Mouse (Mus musculus): Measurements from ENCODE around the gene Sh3bgrl. TPM values are rescaled to one million over a fixed set of nuclear protein-coding genes. Genes with fewer than 3 reads are reported as not detected.

Sh3bgrl gene
- polyA plus RNA-seq, 1 experiment = 18.5 TPM

- Histone ChIP-seq H3K4me2 (ENCODE audit: low read depth) (no peak overlapping the region), H3K4me3 (no peak overlapping the region), H3ac (ENCODE audit: control insufficient read depth, insufficient read length) (no peak overlapping the region), H3K27me3 (ENCODE audit: control insufficient read depth, insufficient read depth, insufficient read length) (no peaks in the 10 kb centered on the region), H3K79me2 (ENCODE audit: control insufficient read depth, insufficient read depth) (peaks cover 95% of the 10 kb centered on the region), H3K36me3 (ENCODE audit: control insufficient read depth, insufficient read depth) (no peaks in the 10 kb centered on the region)
- TF ChIP-seq TCF3 (IDR thresholded peaks at IDR 0.05; ENCODE audit: insufficient read length, low read depth) (no peak), MYOD1 (IDR thresholded peaks at IDR 0.05; ENCODE audit: control insufficient read depth in 1 of 3, insufficient read length in 2 of 3, low read depth in 2 of 3) (no peak)
Measured at GRCm38 (mm10) chrX:109100441-109100840, 5.3 kb downstream of the Sh3bgrl start.

GRCm38 (mm10) chrX:109108117-109108805 is 13.1 kb downstream of the Sh3bgrl start:
- Histone ChIP-seq H3ac (ENCODE audit: control insufficient read depth, insufficient read length) (no peak overlapping the region), H3K4me2 (ENCODE audit: low read depth) (no peak overlapping the region), H3K27me3 (ENCODE audit: control insufficient read depth, insufficient read depth, insufficient read length) (no peaks in the 10 kb centered on the region), H3K36me3 (ENCODE audit: control insufficient read depth, insufficient read depth) (no peaks in the 10 kb centered on the region), H3K79me2 (ENCODE audit: control insufficient read depth, insufficient read depth) (peaks cover 92% of the 10 kb centered on the region), H3K4me3 (no peak overlapping the region)
- no peak for TF ChIP-seq POLR2AphosphoS2 (IDR thresholded peaks at IDR 0.05; ENCODE audit: insufficient read length, low read depth)
- no peak for TF ChIP-seq MAX (IDR thresholded peaks at IDR 0.05; ENCODE audit: low read depth)
- TF ChIP-seq TCF12 (IDR thresholded peaks at IDR 0.05; ENCODE audit: insufficient read depth, poor library complexity, severe bottlenecking) = no peak
- TF ChIP-seq REST (IDR thresholded peaks at IDR 0.05; ENCODE audit: insufficient read depth, insufficient read length) = no peak
- no peak for TF ChIP-seq MYOD1 (IDR thresholded peaks at IDR 0.05; ENCODE audit: control insufficient read depth in 1 of 3, insufficient read length in 2 of 3, low read depth in 2 of 3)
- no peak for TF ChIP-seq USF1 (IDR thresholded peaks at IDR 0.05; ENCODE audit: low read depth)
- no peak for TF ChIP-seq SRF (IDR thresholded peaks at IDR 0.05; ENCODE audit: control insufficient read depth, insufficient read length, low read depth)
- TF ChIP-seq E2F4 (IDR thresholded peaks at IDR 0.05; ENCODE audit: insufficient read depth) = no peak
- TF ChIP-seq TCF3 (IDR thresholded peaks at IDR 0.05; ENCODE audit: insufficient read length, low read depth) = no peak
- TF ChIP-seq MYOG (IDR thresholded peaks at IDR 0.05; ENCODE audit: control insufficient read depth in 1 of 3, insufficient read depth in 1 of 3, insufficient read length in 2 of 3, low read depth in 2 of 3) = no peak
- TF ChIP-seq CEBPB (IDR thresholded peaks at IDR 0.05; ENCODE audit: insufficient read depth, poor library complexity, severe bottlenecking) = no peak

GRCm38 (mm10) chrX:109112885-109113284 is 17.7 kb downstream of the Sh3bgrl start:
- H3K27me3 ChIP-seq (ENCODE audit: control insufficient read depth, insufficient read depth, insufficient read length) = no peaks in the 10 kb centered on the region
- H3K4me3 ChIP-seq = no peak overlapping the region
- no peak overlapping the region for H3ac ChIP-seq (ENCODE audit: control insufficient read depth, insufficient read length)
- no peak overlapping the region for H3K4me2 ChIP-seq (ENCODE audit: low read depth)
- TF ChIP-seq SRF (IDR thresholded peaks at IDR 0.05; ENCODE audit: control insufficient read depth, insufficient read length, low read depth) = no peak
- no peak for TF ChIP-seq TCF3 (IDR thresholded peaks at IDR 0.05; ENCODE audit: insufficient read length, low read depth)
- TF ChIP-seq USF1 (IDR thresholded peaks at IDR 0.05; ENCODE audit: low read depth) = no peak
- no peak for TF ChIP-seq TCF12 (IDR thresholded peaks at IDR 0.05; ENCODE audit: insufficient read depth, poor library complexity, severe bottlenecking)
- TF ChIP-seq POLR2A (IDR thresholded peaks at IDR 0.05; ENCODE audit: insufficient read length, low read depth) = no peak
- TF ChIP-seq CEBPB (IDR thresholded peaks at IDR 0.05; ENCODE audit: insufficient read depth, poor library complexity, severe bottlenecking) = no peak
- no peak for TF ChIP-seq E2F4 (IDR thresholded peaks at IDR 0.05; ENCODE audit: insufficient read depth)
- no peak for TF ChIP-seq REST (IDR thresholded peaks at IDR 0.05; ENCODE audit: insufficient read depth, insufficient read length)
- no peak for TF ChIP-seq MYOD1 (IDR thresholded peaks at IDR 0.05; ENCODE audit: control insufficient read depth in 1 of 3, insufficient read length in 2 of 3, low read depth in 2 of 3)
- no peak for TF ChIP-seq MYOG (IDR thresholded peaks at IDR 0.05; ENCODE audit: control insufficient read depth in 1 of 3, insufficient read depth in 1 of 3, insufficient read length in 2 of 3, low read depth in 2 of 3)
- TF ChIP-seq POLR2AphosphoS2 (IDR thresholded peaks at IDR 0.05; ENCODE audit: insufficient read length, low read depth) = no peak
- no peak for TF ChIP-seq MAX (IDR thresholded peaks at IDR 0.05; ENCODE audit: low read depth)
- peaks cover 84% of the 10 kb centered on the region for H3K79me2 ChIP-seq (ENCODE audit: control insufficient read depth, insufficient read depth)
- no peaks in the 10 kb centered on the region for H3K36me3 ChIP-seq (ENCODE audit: control insufficient read depth, insufficient read depth)

GRCm38 (mm10) chrX:109113401-109114280 is 18.5 kb downstream of the Sh3bgrl start:
- Histone ChIP-seq H3K4me2 (ENCODE audit: low read depth) (peak overlapping the region; percentile 34), H3ac (ENCODE audit: control insufficient read depth, insufficient read length) (no peak overlapping the region), H3K79me2 (ENCODE audit: control insufficient read depth, insufficient read depth) (peaks cover 83% of the 10 kb centered on the region), H3K27me3 (ENCODE audit: control insufficient read depth, insufficient read depth, insufficient read length) (no peaks in the 10 kb centered on the region), H3K4me3 (no peak overlapping the region), H3K36me3 (ENCODE audit: control insufficient read depth, insufficient read depth) (no peaks in the 10 kb centered on the region)
- TF ChIP-seq TCF3 (IDR thresholded peaks at IDR 0.05; ENCODE audit: insufficient read length, low read depth) (no peak), POLR2AphosphoS2 (IDR thresholded peaks at IDR 0.05; ENCODE audit: insufficient read length, low read depth) (no peak), USF1 (IDR thresholded peaks at IDR 0.05; ENCODE audit: low read depth) (no peak), TCF12 (IDR thresholded peaks at IDR 0.05; ENCODE audit: insufficient read depth, poor library complexity, severe bottlenecking) (no peak), CEBPB (IDR thresholded peaks at IDR 0.05; ENCODE audit: insufficient read depth, poor library complexity, severe bottlenecking) (no peak), MYOG (IDR thresholded peaks at IDR 0.05; ENCODE audit: control insufficient read depth in 1 of 3, insufficient read depth in 1 of 3, insufficient read length in 2 of 3, low read depth in 2 of 3) (no peak), MAX (IDR thresholded peaks at IDR 0.05; ENCODE audit: low read depth) (no peak), POLR2A (IDR thresholded peaks at IDR 0.05; ENCODE audit: insufficient read length, low read depth) (no peak), REST (IDR thresholded peaks at IDR 0.05; ENCODE audit: insufficient read depth, insufficient read length) (no peak), E2F4 (IDR thresholded peaks at IDR 0.05; ENCODE audit: insufficient read depth) (no peak), MYOD1 (IDR thresholded peaks at IDR 0.05; ENCODE audit: control insufficient read depth in 1 of 3, insufficient read length in 2 of 3, low read depth in 2 of 3) (no peak), SRF (IDR thresholded peaks at IDR 0.05; ENCODE audit: control insufficient read depth, insufficient read length, low read depth) (no peak)

All from myocyte (in vitro differentiated cells).